Mouse (Mus musculus) MEL (cell line): ENCODE results near the gene Sdccag8. TPM values are rescaled to one million over a fixed set of nuclear protein-coding genes. Genes with fewer than 3 reads are reported as not detected.

Experiments
- DNase-seq: peaks from one replicate; pipeline ENCODE4 v3.0.0; 2011; ENCODE audit warnings: low read depth, low spot score
- H3K27ac ChIP-seq: 2 replicates; pipeline ENCODE4 v1.5.1; 2012; ENCODE audit warnings: low read depth, mild to moderate bottlenecking, control low read depth, low read length, moderate library complexity; ENCODE audit not compliant: control insufficient read depth
- H3K27me3 ChIP-seq, 2 experiments: fragments of 150-350 bp in 1 of 2; sonication (generic) in 1 of 2; 2 replicates each; pipeline ENCODE4 v1.6.1; 2012; ENCODE audit warnings: low read length in 2 of 2, mild to moderate bottlenecking in 2 of 2, improper control_type of control experiment in 1 of 2, moderate library complexity in 1 of 2; ENCODE audit not compliant: insufficient read depth in 2 of 2, control insufficient read depth in 1 of 2
- H3K36me3 ChIP-seq, 2 experiments: 2 replicates each; pipeline ENCODE4 v1.6.1; 2012 to 2014; ENCODE audit warnings: low read length in 2 of 2, improper control_type of control experiment in 1 of 2, inconsistent platforms in 1 of 2, mild to moderate bottlenecking in 1 of 2; ENCODE audit not compliant: insufficient read depth in 2 of 2, control insufficient read depth in 1 of 2
- H3K4me1 ChIP-seq, 2 experiments: fragments of 150-350 bp in 1 of 2; sonication (generic) in 1 of 2; 2 replicates each; pipeline ENCODE4 v1.6.1; 2012; ENCODE audit warnings: low read length in 2 of 2, improper control_type of control experiment in 1 of 2, mild to moderate bottlenecking in 1 of 2; ENCODE audit not compliant: insufficient read depth in 2 of 2, control insufficient read depth in 1 of 2
- H3K4me3 ChIP-seq, 2 experiments: fragments of 150-350 bp in 1 of 2; sonication (generic) in 1 of 2; 2 replicates each; pipeline ENCODE4 v1.5.1; 2012; ENCODE audit warnings: low read depth in 2 of 2, low read length in 2 of 2, mild to moderate bottlenecking in 2 of 2, moderate library complexity in 2 of 2, control low read depth in 1 of 2, improper control_type of control experiment in 1 of 2; ENCODE audit not compliant: control insufficient read depth in 1 of 2, insufficient read depth in 1 of 2
- H3K79me2 ChIP-seq: 2 replicates; pipeline ENCODE4 v1.6.1; 2012; ENCODE audit warnings: mild to moderate bottlenecking, low read length, moderate library complexity; ENCODE audit not compliant: control insufficient read depth, poor library complexity, insufficient read depth
- H3K9ac ChIP-seq: 2 replicates; pipeline ENCODE4 v1.6.1; 2012; ENCODE audit warnings: low read depth, mild to moderate bottlenecking, control low read depth, low read length, moderate library complexity; ENCODE audit not compliant: control insufficient read depth, poor library complexity, severe bottlenecking
- H3K9me3 ChIP-seq: fragments of 150-350 bp; sonication (generic); replicated peaks from 2 replicates; pipeline ENCODE4 v1.6.1; 2012; ENCODE audit warnings: mild to moderate bottlenecking, low read length, improper control_type of control experiment, moderate library complexity; ENCODE audit not compliant: insufficient read depth
- E2F4 ChIP-seq: IDR thresholded peaks from 2 replicates; pipeline ENCODE4 v1.6.1; 2011; ENCODE audit warnings: low read depth, low read length, improper control_type of control experiment, borderline replicate concordance
- EP300 ChIP-seq, 2 experiments: IDR thresholded peaks; 2 replicates each; pipeline ENCODE4 v1.6.1; 2011; ENCODE audit warnings: improper control_type of control experiment in 2 of 2, low read length in 2 of 2, low read depth in 1 of 2, mild to moderate bottlenecking in 1 of 2
- ETS1 ChIP-seq: IDR thresholded peaks from 2 replicates; pipeline ENCODE4 v1.6.1; 2012; ENCODE audit warnings: low read depth, mild to moderate bottlenecking, inconsistent platforms, low read length, improper control_type of control experiment, moderate library complexity
- GABPA ChIP-seq: IDR thresholded peaks from 2 replicates; pipeline ENCODE4 v1.6.1; 2012; ENCODE audit warnings: low read depth, mild to moderate bottlenecking, inconsistent platforms, low read length, improper control_type of control experiment, moderate library complexity
- HCFC1 ChIP-seq: IDR thresholded peaks from 2 replicates; pipeline ENCODE4 v1.6.1; 2012; ENCODE audit warnings: low read depth, mild to moderate bottlenecking, inconsistent platforms, low read length, improper control_type of control experiment, moderate library complexity
- JUND ChIP-seq: IDR thresholded peaks from 2 replicates; pipeline ENCODE4 v1.6.1; 2011; ENCODE audit warnings: low read depth, mild to moderate bottlenecking, improper control_type of control experiment, low read length
- KAT2A ChIP-seq: conservative IDR thresholded peaks from 2 replicates; pipeline ENCODE4 v1.6.1; 2012; ENCODE audit warnings: low read depth, low read length, improper control_type of control experiment, inconsistent platforms
- MAFK ChIP-seq: IDR thresholded peaks from 2 replicates; pipeline ENCODE4 v1.6.1; 2011; ENCODE audit warnings: low read depth, mild to moderate bottlenecking, low read length, improper control_type of control experiment, borderline replicate concordance
- MAX ChIP-seq: IDR thresholded peaks from 2 replicates; pipeline ENCODE4 v1.6.1; 2011; ENCODE audit warnings: low read length, improper control_type of control experiment
- MAZ ChIP-seq: IDR thresholded peaks from 2 replicates; pipeline ENCODE4 v1.6.1; 2012; ENCODE audit warnings: low read depth, mild to moderate bottlenecking, inconsistent platforms, low read length, improper control_type of control experiment
- MXI1 ChIP-seq: IDR thresholded peaks from 2 replicates; pipeline ENCODE4 v1.6.1; 2011; ENCODE audit warnings: mild to moderate bottlenecking, low read depth, low read length, improper control_type of control experiment
- MYB ChIP-seq: IDR thresholded peaks from 2 replicates; pipeline ENCODE4 v1.6.1; 2011; ENCODE audit warnings: mild to moderate bottlenecking, low read depth, low read length, improper control_type of control experiment
- NELFE ChIP-seq: IDR thresholded peaks from 2 replicates; pipeline ENCODE4 v1.6.1; 2011; ENCODE audit warnings: low read depth, low read length, improper control_type of control experiment
- NRF1 ChIP-seq: IDR thresholded peaks from 2 replicates; pipeline ENCODE4 v1.6.1; 2014; ENCODE audit warnings: low read depth, mild to moderate bottlenecking, inconsistent platforms, low read length, improper control_type of control experiment, moderate library complexity; ENCODE audit not compliant: poor library complexity, insufficient read depth, severe bottlenecking
- POLR2A ChIP-seq, 2 experiments: IDR thresholded peaks; 2 replicates each; pipeline ENCODE4 v1.6.1; 2011 to 2012; ENCODE audit warnings: low read length in 2 of 2, mild to moderate bottlenecking in 2 of 2, control low read depth in 1 of 2, improper control_type of control experiment in 1 of 2, low read depth in 1 of 2, moderate library complexity in 1 of 2; ENCODE audit not compliant: control insufficient read depth in 1 of 2, insufficient read depth in 1 of 2, poor library complexity in 1 of 2
- POLR2AphosphoS2 ChIP-seq: IDR thresholded peaks from 2 replicates; pipeline ENCODE4 v1.6.1; 2011; ENCODE audit warnings: low read length, improper control_type of control experiment
- RAD21 ChIP-seq: IDR thresholded peaks from 2 replicates; pipeline ENCODE4 v1.6.1; 2011; ENCODE audit warnings: mild to moderate bottlenecking, low read depth, low read length, improper control_type of control experiment
- RCOR1 ChIP-seq: IDR thresholded peaks from 2 replicates; pipeline ENCODE4 v1.6.1; 2012; ENCODE audit warnings: low read depth, mild to moderate bottlenecking, inconsistent platforms, low read length, improper control_type of control experiment
- SIN3A ChIP-seq: IDR thresholded peaks from 2 replicates; pipeline ENCODE4 v1.6.1; 2012; ENCODE audit warnings: low read length, improper control_type of control experiment, inconsistent platforms
- SMC3 ChIP-seq: IDR thresholded peaks from 2 replicates; pipeline ENCODE4 v1.6.1; 2011; ENCODE audit warnings: low read depth, low read length, improper control_type of control experiment
- TBP ChIP-seq: IDR thresholded peaks from 2 replicates; pipeline ENCODE4 v1.8.0; 2011; ENCODE audit warnings: low read depth, low read length, improper control_type of control experiment
- TCF12 ChIP-seq: IDR thresholded peaks from 2 replicates; pipeline ENCODE4 v1.6.1; 2014; ENCODE audit warnings: low read depth, mild to moderate bottlenecking, inconsistent platforms, low read length, improper control_type of control experiment, moderate library complexity
- UBTF ChIP-seq: IDR thresholded peaks from 2 replicates; pipeline ENCODE4 v1.6.1; 2012; ENCODE audit warnings: low read depth, mild to moderate bottlenecking, inconsistent platforms, low read length, improper control_type of control experiment, moderate library complexity, borderline replicate concordance; ENCODE audit not compliant: insufficient read depth
- USF2 ChIP-seq, 2 experiments: IDR thresholded peaks; 2 replicates each; pipeline ENCODE4 v1.6.1; 2011 to 2012; ENCODE audit warnings: improper control_type of control experiment in 2 of 2, low read length in 2 of 2, borderline replicate concordance in 1 of 2, inconsistent platforms in 1 of 2, low read depth in 1 of 2, mild to moderate bottlenecking in 1 of 2; ENCODE audit not compliant: insufficient read depth in 1 of 2
- ZC3H11A ChIP-seq: IDR thresholded peaks from 2 replicates; pipeline ENCODE4 v1.6.1; 2012; ENCODE audit warnings: low read depth, mild to moderate bottlenecking, inconsistent platforms, low read length, improper control_type of control experiment
- ZKSCAN1 ChIP-seq: IDR thresholded peaks from 2 replicates; pipeline ENCODE4 v1.6.1; 2012; ENCODE audit warnings: low read depth, mild to moderate bottlenecking, inconsistent platforms, low read length, improper control_type of control experiment, moderate library complexity
- polyA plus RNA-seq, 2 experiments: library from polyadenylated mRNA; stranded (reverse) in 1 of 2; unstranded in 1 of 2; fragments of >175 nt in 1 of 2; fragments of >200 nt in 1 of 2; gene quantifications; 2 replicates each; pipeline versions ENCODE4 v1.2.1 to v1.2.4; 2012; ENCODE audit warnings: low replicate concordance in 2 of 2, low read depth in 1 of 2; ENCODE audit not compliant: insufficient read length in 2 of 2, insufficient read depth in 1 of 2, missing spikeins in 1 of 2
- total RNA-seq: library from RNA; depleted of rRNA; stranded (reverse); fragments of 300-350 nt; gene quantifications from 2 replicates; pipeline ENCODE4 v1.2.3, GENCODE M21; 2012

The Sdccag8 gene
- total and polyA plus RNA-seq, 3 experiments = 4.6 to 7.8 TPM; not detected in 1

DNA sequence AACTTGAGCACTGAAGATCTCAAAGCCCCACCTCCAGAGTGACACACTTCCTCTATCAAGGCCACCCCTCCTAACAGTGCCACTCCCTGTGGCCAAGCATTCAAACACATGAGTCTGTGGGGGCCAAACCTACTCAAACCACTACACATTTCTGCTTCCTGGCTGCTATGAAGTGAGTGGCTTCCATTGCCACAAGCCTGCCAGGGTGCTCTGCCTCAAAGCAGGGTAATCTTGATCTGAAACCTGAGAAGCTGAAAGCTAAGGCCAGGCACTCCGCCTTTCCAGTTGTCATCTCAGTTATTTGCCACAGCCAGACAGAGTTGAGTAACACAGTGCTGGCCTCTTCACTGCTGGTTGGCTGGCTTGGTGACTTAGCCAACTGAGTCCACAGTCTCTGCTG, 194.3 kb downstream of the Sdccag8 start:
- Histone ChIP-seq H3K27ac (peak overlapping the region; percentile 19; the same call in 1 of the 2 replicates), H3K36me3 (peaks cover 0 to 4% of the 10 kb centered on the region in 2 experiments; a peak in 1 of 4 replicates), H3K9me3 (no peaks in the 10 kb centered on the region), H3K27me3 (no peaks in the 10 kb centered on the region), H3K9ac (no peak overlapping the region), H3K79me2 (no peaks in the 10 kb centered on the region), H3K4me1 (peaks cover 0 to 10% of the 10 kb centered on the region in 2 experiments; a peak in 2 of 4 replicates), H3K4me3 (no peak overlapping the region)
- TF ChIP-seq SMC3 (no peak), MXI1 (0 out of 2 replicates have a peak, but pooled peaks have one; percentile 42), RCOR1 (no peak), ETS1 (0 out of 2 replicates have a peak, but pooled peaks have one; percentile 15), E2F4 (no peak), JUND (no peak), SIN3A (peak; percentile 20; the same call in 1 of the 2 replicates), TCF12 (no peak), POLR2A (IDR thresholded peaks at IDR 0.05; ENCODE audit: control insufficient read depth in 1 of 2, insufficient read depth in 1 of 2, low read depth in 1 of 2, low read length in 2 of 2, poor library complexity in 1 of 2) (0 out of 4 replicates have a peak, but pooled peaks of 1 of the 2 experiments have one; percentile 27), MAFK (no peak), UBTF (no peak), MAZ (no peak), TBP (0 out of 2 replicates have a peak, but pooled peaks have one; percentile 41), GABPA (no peak), RAD21 (no peak), USF2 (IDR thresholded peaks at IDR 0.05; ENCODE audit: borderline replicate concordance in 1 of 2, insufficient read depth in 1 of 2, low read depth in 1 of 2, low read length in 2 of 2) (no peak), EP300 (IDR thresholded peaks at IDR 0.05; ENCODE audit: low read depth in 1 of 2, low read length in 2 of 2) (peak in 1 of 2 experiments; percentile 26; a peak in 1 of 4 replicates), ZKSCAN1 (no peak), MYB (no peak), KAT2A (no peak)
- peak; percentile 85 for DNase-seq

DNA sequence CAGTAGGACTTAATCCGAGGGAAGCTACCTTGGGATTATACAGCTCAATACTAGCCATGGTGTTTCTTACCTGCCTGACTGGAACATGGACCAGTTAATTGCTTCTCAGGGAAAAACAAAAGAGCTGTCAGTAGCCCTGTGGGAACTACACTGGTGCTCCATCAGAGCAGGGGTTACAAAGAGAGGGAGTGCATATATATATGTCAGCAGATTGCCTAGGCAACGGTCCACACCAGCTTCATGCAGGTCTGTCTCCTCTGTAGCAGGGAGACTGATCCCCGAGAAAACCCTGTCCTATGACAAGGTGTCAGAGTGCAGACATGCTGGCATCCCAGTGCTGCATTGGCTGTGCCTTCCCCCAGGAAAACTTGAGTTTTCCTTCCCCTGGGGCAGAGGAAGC, 195.6 kb downstream of the Sdccag8 start:
- TF ChIP-seq MAX = no peak
- TF ChIP-seq POLR2AphosphoS2 = no peak
- TF ChIP-seq MAZ = no peak
- TF ChIP-seq RCOR1 = no peak
- TF ChIP-seq E2F4 = no peak
- no peak for TF ChIP-seq ZC3H11A
- no peak for TF ChIP-seq UBTF
- TF ChIP-seq HCFC1 = no peak
- no peak for TF ChIP-seq POLR2A (IDR thresholded peaks at IDR 0.05; ENCODE audit: control insufficient read depth in 1 of 2, insufficient read depth in 1 of 2, low read depth in 1 of 2, low read length in 2 of 2, poor library complexity in 1 of 2)
- TF ChIP-seq NRF1 = no peak
- TF ChIP-seq NELFE = no peak
- no peak for TF ChIP-seq MXI1
- TF ChIP-seq ZKSCAN1 = no peak
- no peak overlapping the region for H3K4me3 ChIP-seq
- no peak for DNase-seq
- no peaks in the 10 kb centered on the region for H3K9me3 ChIP-seq
- H3K79me2 ChIP-seq = no peaks in the 10 kb centered on the region
- H3K27ac ChIP-seq = no peak overlapping the region
- H3K36me3 ChIP-seq = peaks cover 0 to 4% of the 10 kb centered on the region in 2 experiments; a peak in 1 of 4 replicates
- no peaks in the 10 kb centered on the region for H3K27me3 ChIP-seq
- peaks cover 0 to 10% of the 10 kb centered on the region in 2 experiments; a peak in 2 of 4 replicates for H3K4me1 ChIP-seq
- no peak overlapping the region for H3K9ac ChIP-seq
